Mouse (Mus musculus) megakaryocyte, embryonic 14.5 days (primary cell): ENCODE data around the gene Ctsa.

Experiments
- FLI1 ChIP-seq: IDR thresholded peaks from 2 replicates; pipeline ENCODE4 v1.6.1; 2012; ENCODE audit warnings: low read length, inconsistent platforms, mixed read lengths
- GATA1 ChIP-seq: IDR thresholded peaks from 3 replicates; pipeline ENCODE4 v1.6.1; 2012; ENCODE audit warnings: mixed read lengths, low read length, inconsistent platforms, borderline replicate concordance

- TF ChIP-seq FLI1 (no peak), GATA1 (no peak)
These were observed 39.4 kb upstream of the Ctsa start for GRCm38 (mm10) chr2:164793236-164793635.
